Mouse (Mus musculus) kidney, postnatal 10 days (tissue): ENCODE measurements at regions not wholly inside any gene's neighbourhood (a gene's known extent, or its start where the extent isn't known, plus 50 kb on each side); places are given as distances from the start of the nearest gene placed in this dataset.

Experiments
- DNase-seq: peaks from one replicate; pipeline ENCODE4 v3.0.0; 2021; ENCODE audit warnings: mixed read lengths

DNA sequence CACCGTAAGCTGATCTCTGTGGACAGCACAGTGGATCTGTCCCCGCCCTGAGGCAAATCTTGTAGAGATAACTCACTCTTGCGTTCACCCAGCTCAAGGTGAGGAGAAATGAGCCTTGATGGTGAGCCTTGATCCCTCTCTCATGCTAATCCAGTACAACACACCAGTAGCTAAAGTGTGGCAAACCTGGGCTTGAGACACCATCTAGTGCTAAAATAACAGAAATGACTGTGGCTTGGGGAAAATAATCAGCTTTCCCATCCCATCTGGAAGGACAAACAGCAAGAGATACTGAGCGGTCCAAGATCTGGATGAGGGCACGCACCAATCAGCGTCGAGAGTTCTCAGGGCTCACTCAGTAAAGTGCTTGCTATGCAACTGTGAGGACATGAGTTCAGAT, 50.9 kb upstream of the Cbln4 start:
- no peak for DNase-seq

DNA sequence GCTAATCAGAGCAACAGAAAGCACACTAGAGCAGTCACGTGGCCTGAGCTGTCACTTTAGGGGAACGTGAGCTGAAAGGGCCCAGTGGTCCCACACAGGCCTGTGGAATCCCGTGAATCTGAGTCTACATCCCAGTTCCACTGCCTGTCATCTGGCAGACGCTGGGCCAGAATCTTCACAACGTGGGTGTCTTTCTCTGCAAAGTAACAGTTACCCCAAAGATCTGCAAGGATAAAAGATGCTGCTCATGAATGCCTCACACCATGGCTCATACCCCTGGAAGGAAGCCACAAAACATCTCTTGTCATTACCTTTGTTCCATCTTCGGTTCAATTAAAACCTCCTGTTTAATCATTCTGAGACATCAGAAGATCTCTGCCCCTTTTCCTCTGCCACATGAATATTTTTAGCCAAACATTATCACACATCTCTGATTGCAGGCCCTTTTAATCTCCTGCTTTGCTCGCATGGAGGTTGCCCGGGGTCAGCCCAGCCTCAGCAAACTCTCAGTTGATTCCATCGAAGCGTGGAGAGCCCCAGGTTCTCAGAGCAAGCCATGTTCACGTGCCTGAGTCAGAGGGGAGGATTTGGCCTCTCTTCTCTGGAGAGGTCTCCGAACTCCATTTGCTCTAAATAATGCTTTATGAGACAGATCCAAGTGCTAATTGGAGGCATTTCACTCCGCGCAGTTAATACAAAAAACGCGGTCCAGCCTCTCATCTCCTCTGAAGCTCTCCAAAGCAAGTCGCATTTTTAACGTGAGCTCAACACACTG, 60.8 kb upstream of the Cbln4 start:
- DNase-seq, result peak; percentile 12

DNA sequence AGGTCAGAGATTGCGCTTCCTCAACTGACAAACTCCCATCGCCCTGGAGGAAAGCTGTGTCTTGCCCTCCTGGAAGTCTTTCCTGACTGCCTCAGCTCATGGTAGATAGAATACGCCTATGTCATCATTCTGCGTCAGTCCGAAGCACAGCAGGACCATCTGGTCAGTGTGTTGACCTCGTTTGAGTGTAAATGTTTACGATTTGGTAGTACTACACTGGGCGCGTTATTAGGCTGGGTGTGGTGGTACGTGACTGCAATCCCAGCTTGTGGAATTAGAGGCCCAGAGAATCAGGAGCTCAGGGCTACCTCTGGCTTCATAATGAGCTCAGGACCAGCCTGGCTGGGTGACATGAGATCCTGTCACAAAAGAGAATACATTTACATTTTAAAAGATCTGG, 62.0 kb upstream of the Cbln4 start:
- no peak for DNase-seq

DNA sequence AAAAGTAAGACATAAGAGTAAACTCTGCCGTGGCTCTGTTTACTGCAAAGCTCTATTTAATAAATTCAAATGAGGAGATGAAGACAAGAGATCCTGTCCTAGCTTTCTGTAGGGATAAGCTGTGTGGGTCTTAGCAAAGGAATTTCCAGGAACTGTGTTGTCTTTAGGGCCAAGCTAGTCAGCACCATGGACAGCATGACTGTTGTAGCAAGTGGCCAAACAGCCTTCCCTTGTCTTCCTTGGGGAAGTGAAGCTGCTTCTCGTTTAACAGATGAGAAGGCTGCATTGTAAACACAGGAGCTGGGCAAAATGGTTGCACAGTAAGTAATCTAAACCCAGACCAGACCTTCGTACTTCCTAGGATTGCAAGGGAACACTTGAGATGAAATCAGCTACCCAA, 67.4 kb upstream of the Cbln4 start:
- DNase-seq, result peak; percentile 75

DNA sequence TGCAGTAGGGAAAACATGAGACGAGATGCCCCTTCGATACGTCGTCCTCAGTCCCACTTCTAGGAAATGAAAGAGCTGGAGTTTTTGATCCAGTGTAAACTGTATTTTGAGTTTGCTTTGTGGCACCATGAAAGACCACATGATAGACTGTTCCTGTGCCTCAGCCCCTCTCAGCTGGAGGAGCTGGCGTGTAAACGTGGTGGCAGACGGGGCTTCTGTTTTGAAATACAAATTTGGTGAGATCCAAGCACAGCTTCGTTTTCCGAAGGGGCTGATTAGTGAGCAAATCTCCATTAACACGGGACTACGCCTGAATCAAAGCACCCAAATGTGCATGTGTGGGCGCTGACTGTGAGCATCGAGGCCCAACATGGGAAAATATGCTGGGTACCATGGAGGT, 70.4 kb upstream of the Cbln4 start:
- DNase-seq, result no peak

DNA sequence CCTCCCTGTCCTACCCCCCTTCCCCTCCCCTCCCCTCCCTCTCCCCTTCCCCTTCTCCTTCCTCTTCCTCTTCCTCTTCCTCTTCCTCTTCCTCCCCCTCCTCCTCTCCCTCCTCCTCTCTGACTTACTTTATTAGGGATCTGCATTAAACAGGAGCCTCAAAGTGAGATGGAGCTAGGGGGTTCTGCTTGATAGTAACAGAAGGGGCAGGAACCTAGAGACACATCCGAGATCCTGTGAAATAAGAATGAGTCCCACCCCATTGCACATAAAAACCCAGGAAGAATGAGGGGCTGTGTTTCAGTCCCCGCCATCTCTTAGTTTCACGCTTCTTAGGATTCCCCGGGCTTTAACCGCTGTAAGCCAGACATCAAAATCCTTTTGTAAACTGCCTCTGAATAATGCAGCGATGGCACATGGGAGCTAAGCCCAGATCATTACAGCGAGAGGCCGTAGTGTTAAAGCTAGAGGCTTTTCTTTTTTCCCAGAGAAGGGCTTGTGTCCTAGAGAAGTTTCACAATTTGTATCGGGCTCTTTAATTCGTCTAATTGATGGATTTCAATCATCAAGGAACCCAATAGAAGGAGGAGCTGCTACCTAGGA, 72.4 kb upstream of the Cbln4 start:
- DNase-seq, result no peak

DNA sequence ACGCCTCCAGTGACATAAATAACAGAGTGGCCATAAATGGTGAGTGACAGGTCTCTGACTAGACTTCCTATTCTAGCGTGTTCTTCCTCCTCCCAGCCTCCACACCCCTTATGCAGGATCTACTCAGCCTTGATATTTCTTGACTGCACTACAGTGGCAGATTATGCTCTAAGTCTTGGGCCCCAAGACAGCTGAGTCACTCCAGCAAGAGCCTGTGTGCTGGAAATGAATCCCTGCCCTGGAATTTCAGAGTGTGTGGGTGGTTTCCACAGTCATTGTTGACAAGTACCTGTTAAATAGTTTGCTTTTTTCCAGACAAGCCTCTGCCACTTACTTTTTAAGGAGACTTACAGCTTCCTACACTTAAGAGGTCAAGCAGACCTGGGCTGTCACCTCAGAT, 84.3 kb upstream of the Cbln4 start:
- DNase-seq, result no peak

DNA sequence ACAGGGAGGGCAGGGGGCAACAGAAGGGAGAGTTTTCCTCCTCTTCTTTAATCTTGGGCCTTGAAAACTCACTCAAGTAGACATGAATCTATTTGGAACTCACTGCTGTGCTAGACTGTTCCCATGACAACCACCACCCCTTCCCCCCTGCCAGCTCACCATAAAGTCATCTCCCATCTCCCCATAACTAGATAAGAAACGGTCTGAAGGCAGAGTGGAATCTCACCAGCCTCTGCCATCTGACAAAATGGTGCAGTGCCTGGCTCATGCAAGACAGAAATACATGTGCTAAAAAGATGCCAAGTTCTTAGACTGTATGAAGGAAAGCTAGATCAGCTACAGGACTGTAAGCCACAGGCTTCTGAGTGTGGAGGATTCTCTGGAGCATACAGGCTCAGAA, 88.0 kb upstream of the Cbln4 start:
- DNase-seq, result no peak

DNA sequence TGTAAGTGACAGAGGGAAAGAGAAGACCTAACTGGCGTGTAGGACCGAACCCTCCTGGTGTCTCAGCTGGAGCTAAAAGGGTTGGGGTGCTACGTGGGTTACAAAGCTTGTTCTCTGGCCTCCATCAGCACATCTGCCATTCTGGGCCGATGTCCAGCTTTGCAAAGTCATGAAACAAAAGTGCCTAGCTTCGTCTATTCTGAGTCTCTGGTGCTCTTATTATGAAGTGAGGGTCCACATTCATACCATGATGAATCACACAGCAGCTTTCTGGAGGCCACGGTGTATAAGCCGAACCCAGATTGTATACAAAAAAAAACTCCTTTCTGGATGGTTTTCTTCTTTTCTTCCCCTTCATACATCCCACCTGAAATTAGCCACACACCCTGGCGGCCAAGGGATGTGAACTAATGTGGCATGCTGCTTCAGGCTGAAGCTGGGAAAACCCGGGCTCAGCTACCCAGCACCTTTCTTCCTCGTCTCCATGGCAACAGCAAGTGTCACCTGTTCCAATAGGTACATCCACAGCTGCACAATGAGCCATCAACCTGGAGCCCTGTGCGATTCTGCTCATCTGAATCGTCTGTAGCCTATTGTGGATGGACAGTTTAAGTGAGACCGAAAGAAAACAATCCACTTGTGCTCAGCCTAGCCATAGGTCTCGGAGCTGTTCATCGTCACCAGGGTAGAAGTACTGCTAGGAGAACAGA, 89.5 kb upstream of the Cbln4 start:
- no peak for DNase-seq

DNA sequence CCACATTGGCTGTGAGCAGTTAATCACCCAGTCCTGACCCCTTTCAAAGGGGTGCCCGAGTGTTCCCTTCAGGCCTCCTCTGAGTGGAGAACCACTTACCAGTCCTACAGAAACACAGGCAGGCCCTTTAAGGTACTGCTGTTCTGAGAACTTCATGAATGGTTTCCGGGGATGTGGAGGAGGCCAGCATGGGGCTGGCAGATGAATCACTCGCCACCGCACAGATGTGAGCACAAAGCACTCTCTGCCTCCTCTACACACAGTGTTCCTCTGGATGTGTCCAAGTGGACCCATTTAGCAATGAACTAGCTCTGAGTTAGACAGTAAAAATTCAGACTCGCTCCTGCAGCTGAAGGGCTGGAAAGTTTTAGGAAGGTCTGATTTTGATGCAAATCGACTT, 96.8 kb upstream of the Cbln4 start:
- DNase-seq, result no peak

DNA sequence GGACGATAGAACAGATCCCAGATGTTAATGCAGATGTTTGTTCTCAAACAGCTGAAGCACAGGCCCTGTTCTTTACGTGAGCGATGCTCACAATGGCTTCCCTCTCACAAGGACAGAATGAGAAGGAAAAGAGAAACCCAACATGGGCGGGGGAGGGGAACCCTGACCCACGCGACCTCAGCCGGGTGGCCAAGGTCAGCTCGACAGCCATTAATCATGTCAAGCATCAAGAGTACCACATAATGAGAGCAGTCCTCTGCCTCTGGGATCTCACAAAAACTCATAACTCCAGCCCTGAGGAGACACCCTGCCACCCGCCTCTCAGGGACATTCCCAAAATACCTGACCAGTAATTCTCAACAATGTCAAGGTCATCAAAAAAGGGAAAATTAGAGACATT, 100.0 kb upstream of the Cbln4 start:
- no peak for DNase-seq

DNA sequence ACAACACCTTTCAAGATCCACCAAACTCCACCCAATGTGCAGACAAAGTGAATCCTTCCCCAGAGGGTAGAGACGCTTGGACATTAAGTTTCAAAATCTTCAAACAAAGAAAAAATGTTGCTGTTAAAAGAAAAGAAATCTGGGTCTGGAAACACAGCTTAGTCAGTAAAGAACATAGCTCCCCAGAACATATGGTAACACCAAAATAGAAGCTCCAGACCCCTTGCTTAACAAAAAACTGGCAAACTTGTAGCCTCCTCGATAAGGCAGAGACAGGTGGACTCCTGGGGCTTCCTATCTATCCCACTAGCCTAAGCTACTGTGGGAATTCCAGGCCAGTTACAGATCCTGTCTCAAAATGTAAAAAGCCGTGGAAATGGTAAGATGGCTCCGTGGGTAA, 99.6 kb upstream of the Mc3r start:
- DNase-seq, result no peak

DNA sequence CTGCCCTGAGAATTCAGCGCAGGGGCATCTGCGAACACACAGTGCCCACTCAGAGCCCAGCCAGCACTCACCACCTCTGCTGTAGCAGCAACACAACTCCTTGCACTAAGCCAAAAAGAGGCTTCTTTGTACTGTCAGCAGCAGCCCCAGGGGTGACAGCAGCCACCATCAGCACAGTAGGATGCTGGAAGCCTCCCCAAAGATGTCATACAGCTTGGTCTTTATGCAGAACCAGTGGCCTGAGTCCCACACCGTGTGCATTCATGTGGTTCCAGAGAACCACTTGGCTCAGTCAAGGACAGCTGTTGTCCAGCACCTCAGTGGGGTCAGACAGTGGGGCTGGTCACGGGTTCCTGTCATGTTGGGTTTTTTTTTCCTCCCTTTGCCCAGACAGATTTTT, 98.6 kb upstream of the Mc3r start:
- no peak for DNase-seq

DNA sequence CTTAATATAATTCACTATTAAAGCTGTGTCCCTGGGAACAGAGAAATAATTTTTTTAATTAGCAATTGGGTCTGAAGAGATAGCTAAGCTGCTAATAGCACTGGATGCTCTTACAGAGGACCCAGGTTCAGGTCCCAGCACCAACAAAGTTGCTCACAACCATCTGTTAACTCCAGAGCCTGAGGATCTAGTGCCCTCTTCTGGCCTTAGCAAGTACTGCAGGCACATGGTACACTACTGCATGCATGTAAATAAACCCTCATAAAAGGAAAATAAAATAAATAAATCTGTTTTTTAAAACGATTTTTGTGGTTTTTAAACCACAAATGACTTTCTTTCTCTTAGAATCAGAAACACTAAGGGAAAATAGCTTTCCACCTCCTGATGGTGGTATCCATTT, 97.4 kb upstream of the Mc3r start:
- DNase-seq, result no peak

DNA sequence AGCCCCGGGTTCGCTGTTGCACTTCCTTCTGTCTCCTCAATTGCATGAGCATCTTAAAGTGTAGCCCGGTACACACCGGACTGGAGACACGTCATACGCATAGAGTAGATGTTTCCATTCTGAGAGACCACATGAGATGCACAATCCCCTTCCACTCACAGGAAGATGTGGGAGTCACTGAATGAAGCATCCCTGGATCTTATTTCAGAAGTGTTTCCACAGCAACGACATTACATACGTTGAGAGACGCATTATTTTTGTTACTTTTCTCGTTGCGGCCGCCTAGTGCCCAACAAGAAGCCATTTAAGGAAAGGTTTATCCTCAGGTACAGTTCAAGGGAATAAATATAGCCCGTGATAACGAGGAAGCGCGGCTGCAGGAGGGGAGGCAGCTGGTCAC, 88.4 kb upstream of the Mc3r start:
- DNase-seq, result no peak

DNA sequence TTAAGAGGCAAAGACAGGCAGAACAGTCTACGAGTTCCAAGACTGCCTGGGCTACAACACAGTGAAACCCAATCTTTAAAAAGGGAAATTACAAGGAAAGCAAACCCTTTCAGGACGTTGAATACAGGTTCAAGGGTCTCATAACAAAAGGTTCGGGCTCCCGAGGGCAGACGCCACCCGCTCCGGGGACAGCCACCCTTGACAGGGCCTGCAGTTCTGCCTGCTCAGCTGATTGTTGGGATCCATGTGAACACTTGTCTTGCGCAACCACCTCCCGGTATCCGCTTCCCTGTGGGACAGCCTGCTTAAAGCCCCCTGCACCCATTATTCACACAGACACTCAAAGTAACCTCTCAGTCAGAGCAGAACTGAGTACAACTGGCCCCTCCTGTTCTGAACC, 70.9 kb upstream of the Mc3r start:
- DNase-seq, result no peak

DNA sequence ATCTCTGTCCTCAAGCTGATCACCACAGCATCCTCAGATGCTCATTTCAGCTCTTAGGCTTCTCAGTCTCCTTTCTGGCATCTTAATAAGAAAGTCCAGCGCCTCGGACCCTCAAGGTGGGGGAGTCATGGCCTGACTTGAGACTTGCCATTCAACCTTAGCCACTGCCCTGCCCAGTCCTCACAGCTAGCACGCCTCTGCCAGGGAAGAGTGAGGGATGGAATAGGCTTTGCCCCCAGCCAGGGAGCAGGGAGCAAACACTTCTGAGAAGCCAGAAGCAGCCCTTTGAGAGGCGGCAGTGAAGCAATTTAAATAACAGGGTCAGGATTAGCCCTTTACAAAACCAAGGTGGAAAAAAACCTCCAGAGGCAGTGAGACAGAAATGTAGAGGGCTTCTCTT, 69.0 kb upstream of the Mc3r start:
- DNase-seq, result no peak

DNA sequence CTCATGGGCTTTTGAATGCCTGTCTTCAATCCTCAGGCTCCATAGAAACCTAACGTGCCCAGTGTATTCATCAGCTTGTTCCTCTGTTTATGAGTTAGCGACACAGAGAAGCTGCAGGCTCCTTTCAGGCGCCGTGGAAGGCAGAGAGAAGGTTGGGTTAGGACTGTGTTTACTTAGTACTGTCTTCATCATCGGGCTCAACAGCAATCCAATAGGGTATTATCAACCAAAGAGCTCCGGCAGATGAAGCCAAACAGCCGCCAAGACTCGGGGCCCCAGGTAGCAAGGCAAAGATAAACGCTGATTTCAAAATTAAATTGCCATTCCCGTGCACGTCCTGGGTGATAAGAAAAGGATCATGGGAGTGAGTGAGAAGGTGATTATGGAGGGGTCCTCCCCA, 50.5 kb upstream of the Mc3r start:
- DNase-seq, result no peak
